Comparison of ENCODE assay signal across 20 mouse cellular contexts in genomic region chr9:122626346-122626745, GRCm38 (mm10).
"Had no signal": no experiment of that assay in that cellular context is flagged by ENCODE, and none has a peak within 500 bp of the region (broad histone marks: within the 10 kb centered on the region; RNA-seq: fewer than 3 reads in every experiment).

No protein-coding gene starts in this region.

- DNase-seq: kidney, adult 18-20 months; kidney, adult 9 months; kidney, postnatal 14 days; kidney, postnatal 4 days; layer of hippocampus, postnatal 36 days; liver, embryonic 13.5 days; lung, postnatal 10 days; lung, postnatal 36 days; midbrain, embryonic 14.5 days; right cerebral cortex, adult 18-20 months; right cerebral cortex, postnatal 14 days; right cerebral cortex, postnatal 4 days; thymus, adult 2 months; thymus, postnatal 14 days; thymus, postnatal 4 days had no signal

- H3K36me3 ChIP-seq: liver, embryonic 13.5 days; lung, embryonic 15.5 days; midbrain, embryonic 10.5 days had no signal

- H3K4me1 ChIP-seq: liver, embryonic 13.5 days; lung, embryonic 15.5 days; megakaryocyte, embryonic 14.5 days had no signal

- H3K27ac ChIP-seq: left cerebral cortex, adult 2 months; liver, embryonic 13.5 days; lung, embryonic 15.5 days; midbrain, embryonic 10.5 days; stomach, postnatal 0 days had no signal

- H3K9ac ChIP-seq: liver, embryonic 13.5 days; lung, embryonic 15.5 days had no signal

- H3K4me2 ChIP-seq: liver, embryonic 13.5 days; lung, embryonic 15.5 days had no signal

- H3K27me3 ChIP-seq: lung, embryonic 15.5 days had no signal

- H3K4me3 ChIP-seq: left cerebral cortex, adult 2 months; liver, embryonic 13.5 days; lung, embryonic 15.5 days; megakaryocyte, embryonic 14.5 days; midbrain, embryonic 10.5 days had no signal

- H3K9me3 ChIP-seq: liver, embryonic 13.5 days; lung, embryonic 15.5 days; midbrain, embryonic 10.5 days had no signal
